Mouse (Mus musculus): Measurements from ENCODE around the gene Aym1. TPM values are rescaled to one million over a fixed set of nuclear protein-coding genes. Genes with fewer than 3 reads are reported as not detected.

The Aym1 gene
- polyA plus RNA-seq, 1 experiment, result not detected

DNA sequence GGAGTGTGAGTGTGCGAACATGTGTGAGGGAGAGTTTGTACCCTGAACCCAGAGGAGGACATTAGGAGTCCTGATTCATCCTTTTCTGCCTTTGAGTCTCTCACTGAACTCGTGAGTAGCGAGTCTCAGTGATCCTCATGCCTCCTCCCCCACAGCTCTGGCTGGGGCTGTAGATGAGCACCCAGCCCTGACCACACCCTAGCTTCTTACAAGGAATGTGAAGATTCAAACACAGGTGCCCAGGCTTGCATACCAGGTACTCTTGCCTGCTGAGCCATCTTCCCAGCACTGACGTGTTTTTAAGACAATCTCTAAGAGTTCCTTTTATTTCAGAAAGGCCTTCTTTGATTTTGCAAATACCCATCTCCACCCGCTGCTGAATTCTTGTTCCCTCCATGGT, 22.3 kb downstream of the Aym1 start:
- no peak overlapping the region for H3K4me3 ChIP-seq (ENCODE audit: insufficient read depth, low read depth, low read length)
- H3K27ac ChIP-seq (ENCODE audit: insufficient read depth, low read depth, low read length), result no peak overlapping the region
- H3K4me1 ChIP-seq (ENCODE audit: control insufficient read depth, insufficient read depth, low read length), result peaks cover 6% of the 10 kb centered on the region; the same call in 1 of the 2 replicates
- TF ChIP-seq CTCF (IDR thresholded peaks at IDR 0.05; ENCODE audit: insufficient read depth, low read depth, low read length), result no peak
- TF ChIP-seq POLR2A (IDR thresholded peaks at IDR 0.05; ENCODE audit: insufficient read depth, low read depth, low read length), result no peak
- WGBS, result 70% methylated on average over 5 of the region's 5 CpGs

DNA sequence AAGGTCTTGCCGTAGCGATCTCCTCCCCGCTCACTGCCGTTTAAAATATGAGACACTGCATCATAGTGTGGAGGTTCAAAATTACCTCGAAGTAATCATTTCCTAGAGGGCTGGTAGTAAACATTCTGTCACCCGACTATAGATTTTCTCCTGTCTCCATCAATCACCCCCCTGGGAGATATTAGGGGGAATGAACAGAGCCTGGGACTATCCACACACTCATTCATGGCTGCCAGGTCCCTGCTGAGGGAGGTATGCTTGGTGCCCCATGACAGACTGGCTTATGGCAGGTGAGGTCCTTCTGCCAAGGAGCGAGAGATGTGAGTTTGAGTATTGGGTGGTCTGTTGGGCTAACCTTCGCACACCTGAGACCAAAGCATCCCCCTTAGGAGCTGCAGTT, 23.5 kb downstream of the Aym1 start:
- peaks cover 6% of the 10 kb centered on the region; the same call in 1 of the 2 replicates for H3K4me1 ChIP-seq (ENCODE audit: control insufficient read depth, insufficient read depth, low read length)
- no peak overlapping the region for H3K4me3 ChIP-seq (ENCODE audit: insufficient read depth, low read depth, low read length)
- H3K27ac ChIP-seq (ENCODE audit: insufficient read depth, low read depth, low read length), result no peak overlapping the region
- 88% methylated on average over 8 of the region's 8 CpGs for WGBS
- TF ChIP-seq POLR2A (IDR thresholded peaks at IDR 0.05; ENCODE audit: insufficient read depth, low read depth, low read length) (no peak), CTCF (IDR thresholded peaks at IDR 0.05; ENCODE audit: insufficient read depth, low read depth, low read length) (no peak)

DNA sequence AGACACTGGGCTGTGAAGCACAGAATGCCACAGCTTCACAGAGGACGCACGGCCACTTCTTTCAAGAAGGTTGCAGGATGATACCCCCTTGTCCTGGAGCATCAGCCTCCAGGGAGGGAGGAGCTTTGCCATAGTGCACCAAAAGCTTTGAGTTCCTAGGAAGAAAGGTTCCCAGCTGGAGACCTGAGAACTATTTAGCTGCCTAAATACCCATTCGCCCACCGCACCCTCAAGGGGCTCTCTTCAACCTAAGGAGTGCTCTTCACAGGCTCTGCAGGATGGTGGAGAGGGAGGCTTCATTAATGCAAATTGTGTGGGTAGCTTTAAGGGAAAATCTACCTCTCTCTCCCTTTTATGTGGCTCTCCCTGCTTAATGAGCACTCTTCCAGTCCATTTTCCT, 25.5 kb downstream of the Aym1 start:
- Histone ChIP-seq H3K4me3 (ENCODE audit: insufficient read depth, low read depth, low read length) (no peak overlapping the region), H3K27ac (ENCODE audit: insufficient read depth, low read depth, low read length) (no peak overlapping the region), H3K4me1 (ENCODE audit: control insufficient read depth, insufficient read depth, low read length) (peaks cover 6% of the 10 kb centered on the region; the same call in 1 of the 2 replicates)
- TF ChIP-seq CTCF (IDR thresholded peaks at IDR 0.05; ENCODE audit: insufficient read depth, low read depth, low read length) (no peak), POLR2A (IDR thresholded peaks at IDR 0.05; ENCODE audit: insufficient read depth, low read depth, low read length) (no peak)
- 53% methylated on average over 4 of the region's 4 CpGs for WGBS

DNA sequence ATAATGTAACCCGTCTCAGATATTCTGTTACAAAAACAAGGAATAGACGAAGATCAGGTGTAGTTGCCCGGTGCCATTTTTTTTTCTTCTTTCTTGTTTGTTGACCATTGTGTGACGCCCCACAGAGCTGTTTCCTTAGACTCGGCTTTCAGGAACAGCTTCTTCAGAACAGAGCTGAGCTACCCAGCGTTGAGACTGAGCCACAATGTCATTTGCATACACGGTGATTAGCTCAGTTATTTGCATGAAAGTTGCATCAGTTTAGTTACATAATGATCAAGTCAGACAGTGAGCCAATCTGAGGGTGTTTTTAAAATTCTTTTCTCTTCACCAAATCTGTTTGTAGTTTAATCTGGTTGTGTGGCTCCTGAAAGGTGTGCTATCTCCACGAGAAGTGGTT, 36.7 kb downstream of the Aym1 start:
- TF ChIP-seq CTCF (IDR thresholded peaks at IDR 0.05; ENCODE audit: insufficient read depth, low read depth, low read length) (no peak), POLR2A (IDR thresholded peaks at IDR 0.05; ENCODE audit: insufficient read depth, low read depth, low read length) (no peak)
- no peak overlapping the region for H3K27ac ChIP-seq (ENCODE audit: insufficient read depth, low read depth, low read length)
- peaks cover 24% of the 10 kb centered on the region for H3K4me1 ChIP-seq (ENCODE audit: control insufficient read depth, insufficient read depth, low read length)
- 53% methylated on average over 8 of the region's 8 CpGs for WGBS
- H3K4me3 ChIP-seq (ENCODE audit: insufficient read depth, low read depth, low read length), result no peak overlapping the region

DNA sequence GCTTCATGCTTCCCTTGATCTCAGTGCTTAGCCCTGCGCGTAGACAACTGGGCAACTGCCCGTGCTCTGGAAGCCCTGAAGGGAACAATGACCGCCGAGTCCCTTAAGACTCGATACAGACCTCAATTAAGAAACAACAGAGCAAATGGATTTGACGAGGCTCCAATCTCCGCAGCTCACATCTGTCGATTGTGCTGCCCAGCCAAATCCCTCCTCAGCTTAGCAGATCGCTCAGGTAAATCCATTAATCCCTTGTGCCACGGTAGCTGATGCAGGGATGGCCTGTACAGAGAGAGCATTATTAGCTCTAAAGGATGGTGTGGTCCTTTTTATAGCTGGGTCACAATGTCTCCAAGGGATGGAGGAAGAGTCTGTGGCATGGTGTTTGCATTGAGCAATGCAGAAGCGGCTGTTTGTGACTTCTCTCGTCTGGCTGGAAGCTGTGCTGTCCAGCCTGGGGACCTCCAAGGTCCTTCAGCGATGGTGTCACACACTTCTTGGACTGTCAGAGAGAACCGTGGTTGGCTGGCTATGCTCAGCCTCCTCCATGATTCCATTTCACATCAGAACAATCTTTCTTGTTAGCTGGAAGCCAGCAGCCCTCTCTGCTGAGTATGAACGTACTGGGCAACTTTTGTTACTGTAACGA, 39.3 kb downstream of the Aym1 start:
- Histone ChIP-seq H3K4me3 (ENCODE audit: insufficient read depth, low read depth, low read length) (no peak overlapping the region), H3K4me1 (ENCODE audit: control insufficient read depth, insufficient read depth, low read length) (peaks cover 24% of the 10 kb centered on the region), H3K27ac (ENCODE audit: insufficient read depth, low read depth, low read length) (no peak overlapping the region)
- no peak for TF ChIP-seq POLR2A (IDR thresholded peaks at IDR 0.05; ENCODE audit: insufficient read depth, low read depth, low read length)
- no peak for TF ChIP-seq CTCF (IDR thresholded peaks at IDR 0.05; ENCODE audit: insufficient read depth, low read depth, low read length)
- 79% methylated on average over 17 of the region's 17 CpGs for WGBS

DNA sequence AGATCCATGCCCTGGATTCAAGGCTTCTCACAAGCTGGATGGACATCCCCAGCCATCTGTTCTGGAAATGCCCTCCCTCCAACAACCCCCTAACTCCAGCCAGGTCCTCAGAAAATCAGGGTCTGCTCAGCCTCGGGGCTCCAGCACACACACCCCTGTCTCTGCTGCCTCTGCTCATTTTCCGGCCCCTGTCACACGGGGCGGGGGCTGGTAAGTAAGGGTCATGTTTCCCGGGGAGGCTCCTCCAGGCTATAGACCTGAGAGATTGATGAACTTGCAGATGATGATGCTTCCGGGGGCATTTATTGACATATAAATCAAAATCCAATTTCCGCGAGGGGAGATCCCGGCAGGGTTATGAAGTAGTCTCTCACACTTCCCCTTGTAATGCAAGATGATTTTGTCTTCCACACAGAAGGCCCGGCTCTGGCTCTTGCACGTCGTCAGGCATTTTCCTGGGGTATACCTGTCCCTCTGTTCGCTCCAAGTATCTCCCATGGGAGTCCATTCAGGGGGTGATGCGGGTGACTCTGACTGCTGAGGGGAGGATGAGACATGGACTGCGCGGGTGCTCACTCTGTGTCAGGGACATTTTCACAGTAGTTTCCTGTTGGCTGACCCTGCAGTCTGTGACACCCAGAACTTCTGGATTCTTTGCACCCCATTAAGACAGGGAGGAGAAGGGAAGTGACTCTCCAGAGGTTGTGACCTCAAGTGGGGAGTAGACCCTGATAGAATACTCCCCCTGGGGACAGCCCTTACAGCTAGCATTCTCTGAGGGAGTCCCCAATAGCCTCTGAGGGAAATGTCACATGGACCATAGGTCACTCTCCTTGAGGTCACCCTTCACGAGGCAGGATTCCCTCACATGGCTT, 40.6 kb downstream of the Aym1 start:
- TF ChIP-seq POLR2A (IDR thresholded peaks at IDR 0.05; ENCODE audit: insufficient read depth, low read depth, low read length) (no peak), CTCF (IDR thresholded peaks at IDR 0.05; ENCODE audit: insufficient read depth, low read depth, low read length) (no peak)
- Histone ChIP-seq H3K27ac (ENCODE audit: insufficient read depth, low read depth, low read length) (peak overlapping the region; percentile 66), H3K4me3 (ENCODE audit: insufficient read depth, low read depth, low read length) (no peak overlapping the region), H3K4me1 (ENCODE audit: control insufficient read depth, insufficient read depth, low read length) (peaks cover 26% of the 10 kb centered on the region)
- 79% methylated on average over 17 of the region's 17 CpGs for WGBS

DNA sequence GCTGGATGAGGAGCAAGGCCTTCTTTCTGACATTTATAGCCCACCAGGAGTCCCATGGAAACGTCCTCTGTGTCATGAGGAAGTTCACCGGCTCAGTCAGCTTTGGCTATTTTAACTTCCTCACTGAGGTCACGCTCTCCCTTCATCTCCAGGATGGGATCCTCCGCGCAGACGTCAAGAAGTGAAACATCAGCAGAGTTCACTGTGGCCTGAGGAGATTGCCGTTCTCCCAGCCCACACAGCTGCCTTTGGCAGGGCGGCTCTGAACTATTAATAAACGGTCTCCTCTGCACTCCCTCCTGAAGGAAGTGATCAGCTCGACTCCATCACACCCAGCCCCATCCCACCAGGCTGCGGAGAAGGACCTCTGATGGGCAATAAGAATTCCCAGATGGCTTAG, 45.6 kb downstream of the Aym1 start:
- no peak overlapping the region for H3K27ac ChIP-seq (ENCODE audit: insufficient read depth, low read depth, low read length)
- 31% methylated on average over 11 of the region's 11 CpGs for WGBS
- TF ChIP-seq CTCF (IDR thresholded peaks at IDR 0.05; ENCODE audit: insufficient read depth, low read depth, low read length) (no peak), POLR2A (IDR thresholded peaks at IDR 0.05; ENCODE audit: insufficient read depth, low read depth, low read length) (no peak)
- no peak overlapping the region for H3K4me3 ChIP-seq (ENCODE audit: insufficient read depth, low read depth, low read length)
- H3K4me1 ChIP-seq (ENCODE audit: control insufficient read depth, insufficient read depth, low read length), result peaks cover 19% of the 10 kb centered on the region

DNA sequence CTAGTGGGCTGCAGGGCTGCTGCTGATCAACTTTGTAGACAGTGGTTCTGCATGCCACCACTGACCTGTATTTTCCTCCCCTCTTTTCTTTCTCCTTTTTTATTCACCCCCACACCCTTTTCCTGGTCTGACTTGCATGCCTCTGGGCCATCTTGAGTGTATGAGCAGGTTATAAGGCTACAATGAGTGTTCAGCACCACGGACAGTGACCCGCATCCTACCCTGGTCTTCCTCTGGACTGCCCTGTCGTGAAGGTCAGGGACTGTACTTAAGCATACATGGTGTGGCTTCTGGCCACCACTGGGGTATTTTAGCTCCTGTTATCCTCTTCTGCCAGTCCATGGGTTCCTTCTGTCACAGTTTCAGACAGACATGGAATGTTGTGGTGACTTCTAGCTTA, 50.3 kb downstream of the Aym1 start:
- TF ChIP-seq CTCF (IDR thresholded peaks at IDR 0.05; ENCODE audit: insufficient read depth, low read depth, low read length) (no peak), POLR2A (IDR thresholded peaks at IDR 0.05; ENCODE audit: insufficient read depth, low read depth, low read length) (no peak)
- Histone ChIP-seq H3K27ac (ENCODE audit: insufficient read depth, low read depth, low read length) (no peak overlapping the region), H3K4me1 (ENCODE audit: control insufficient read depth, insufficient read depth, low read length) (peaks cover 18% of the 10 kb centered on the region), H3K4me3 (ENCODE audit: insufficient read depth, low read depth, low read length) (no peak overlapping the region)
- 56% methylated on average over 3 of the region's 3 CpGs for WGBS

Other genes starting within 250 kb of the Aym1 start
- not detected in 2 replicates for gene 2900026A02Rik, start 136.1 kb upstream of the Aym1 start, polyA plus RNA-seq (2012; ENCODE audit: insufficient read depth, insufficient read length, low replicate concordance, missing spikeins)
- gene Tmem211, start 130.4 kb upstream of the Aym1 start, polyA plus RNA-seq (2012; ENCODE audit: insufficient read depth, insufficient read length, low replicate concordance, missing spikeins), result not detected in 2 replicates
- not detected in 2 replicates for gene Sgsm1, start 46.5 kb upstream of the Aym1 start, polyA plus RNA-seq (2012; ENCODE audit: insufficient read depth, insufficient read length, low replicate concordance, missing spikeins)
- not detected in 2 replicates for gene Wscd2, start 133.0 kb downstream of the Aym1 start, polyA plus RNA-seq (2012; ENCODE audit: insufficient read depth, insufficient read length, low replicate concordance, missing spikeins)

All from olfactory bulb, adult 2 months (tissue).